Mouse (Mus musculus): ENCODE measurements around the gene Limch1.

- TF ChIP-seq CTCF (IDR thresholded peaks at IDR 0.05; ENCODE audit: low read depth, low read length), result no peak
- no peak for TF ChIP-seq POLR2A (IDR thresholded peaks at IDR 0.05; ENCODE audit: extremely low read depth, insufficient read depth, low read length)
Observed at GRCm38 (mm10) chr5:66996124-66996523, 250.5 kb downstream of the Limch1 start.
